16 mouse cellular contexts compared by ENCODE assay signal in genomic region chr7:117108391-117108790, GRCm38 (mm10).
DNase-seq lines count a peak whose midpoint lies in the region; TF ChIP-seq lines count a peak whose summit lies in the region.
"Had no signal": no experiment of that assay in that cellular context is flagged by ENCODE, and none has a peak within 500 bp of the region (broad histone marks: within the 10 kb centered on the region; RNA-seq: fewer than 3 reads in every experiment).

No protein-coding gene starts in this region.

- no peak overlapping the region for H3K27ac ChIP-seq in heart, adult 2 months
- H3K27ac ChIP-seq: hindbrain, embryonic 15.5 days; liver, embryonic 15.5 days had no signal

- TF ChIP-seq POLR2A in heart, adult 2 months (IDR thresholded peaks at IDR 0.05; ENCODE audit: insufficient read depth, low read depth, low read length): no peak

- H3K79me2 ChIP-seq in heart, adult 2 months (replicated peaks; ENCODE audit: control insufficient read depth, insufficient read depth, low read length): no peaks in the 10 kb centered on the region

- intact Hi-C loops in left cerebral cortex, postnatal 4 days (cut with DNase I): no loop called here
- intact Hi-C loops in heart, adult 2 months (cut with DNase I): no loop called here

- WGBS in heart, adult 2 months: 42% methylated on average over 3 of the region's 3 CpGs

- TF ChIP-seq CTCF in heart, adult 2 months (IDR thresholded peaks at IDR 0.05): no peak

- peak; percentile 41 for DNase-seq in left cerebral cortex, adult 11 months (ENCODE audit: low spot score)
- no peak for DNase-seq in left cerebral cortex, postnatal 4 days
- peak; percentile 59 to 76 for DNase-seq in frontal cortex, adult 2 months (ENCODE audit: extremely low spot score in 1 of 2, low spot score in 1 of 2)
- peak; percentile 29 for DNase-seq in layer of hippocampus, adult 9-10 months (ENCODE audit: low spot score)
- DNase-seq in right cerebral cortex, postnatal 25 days: peak; percentile 75
- no peak for DNase-seq in urinary bladder, postnatal 25 days (ENCODE audit: low spot score)
- DNase-seq in natural killer cell, adult 2 months (ENCODE audit: low spot score in 2 of 2): no peak
- DNase-seq in heart, adult 2 months: no peak
- DNase-seq: adrenal gland, postnatal 25 days; cerebellum, adult 8-10 months; kidney, adult 2 months; kidney, postnatal 36 days; lung, postnatal 14 days had no signal

- no peak for TF ChIP-seq EP300 in heart, adult 2 months (IDR thresholded peaks at IDR 0.05; ENCODE audit: insufficient read depth, low read depth, low read length)

- H3K4me1 ChIP-seq in heart, adult 2 months (ENCODE audit: control insufficient read depth, insufficient read depth, low read length): no peaks in the 10 kb centered on the region
- H3K4me1 ChIP-seq: heart, embryonic 12.5 days; hindbrain, embryonic 15.5 days; liver, embryonic 15.5 days had no signal

- H3K9ac ChIP-seq in heart, adult 2 months (ENCODE audit: low read depth, low read length): no peak overlapping the region
- H3K9ac ChIP-seq: heart, embryonic 12.5 days; hindbrain, embryonic 15.5 days; liver, embryonic 15.5 days had no signal

- no peaks in the 10 kb centered on the region for H3K27me3 ChIP-seq in heart, adult 2 months (ENCODE audit: control insufficient read depth, insufficient read depth, low read length)
- H3K27me3 ChIP-seq: heart, embryonic 12.5 days; hindbrain, embryonic 15.5 days; liver, embryonic 15.5 days had no signal

- no peaks in the 10 kb centered on the region for H3K36me3 ChIP-seq in heart, adult 2 months (ENCODE audit: control insufficient read depth, insufficient read depth, low read length)
- H3K36me3 ChIP-seq: heart, embryonic 12.5 days; hindbrain, embryonic 15.5 days; liver, embryonic 15.5 days had no signal

- H3K4me3 ChIP-seq in heart, adult 2 months: no peak overlapping the region
- H3K4me3 ChIP-seq: heart, embryonic 12.5 days; hindbrain, embryonic 15.5 days; liver, embryonic 15.5 days had no signal

Comparison
In these comparisons a context has a peak if more than half of its experiments do, and no peak if none do; other contexts are left out.
1. DNase-seq: peak in left cerebral cortex, adult 11 months (single experiment), frontal cortex, adult 2 months (2 of 2), layer of hippocampus, adult 9-10 months (single experiment) and right cerebral cortex, postnatal 25 days (single experiment); none in left cerebral cortex, postnatal 4 days (single experiment), urinary bladder, postnatal 25 days (single experiment), natural killer cell, adult 2 months (0 of 2) and heart, adult 2 months (0 of 2).